Mouse (Mus musculus) kidney, embryonic 14.5 days (tissue): ENCODE measurements at regions not wholly inside any gene's neighbourhood (a gene's known extent, or its start where the extent isn't known, plus 50 kb on each side); places are given as distances from the start of the nearest gene placed in this dataset.
A peak's percentile ranks its signal among the peaks of the same experiment; 100 is the strongest.

Source experiments
- ATAC-seq: fragments of 200-750 bp; cut with Nextera tagmentation; 2 replicates; pipeline ENCODE4 v1.8.0; 2017; ENCODE audit warnings: moderate number of reproducible peaks, mild to moderate bottlenecking, moderate TSS enrichment, moderate library complexity; ENCODE audit not compliant: low FRiP score, low TSS enrichment
- H3K27ac ChIP-seq: fragments of 300-500 bp; sonication (generic); 2 replicates; pipeline ENCODE4 v1.5.1; 2014; ENCODE audit warnings: low read depth, mild to moderate bottlenecking, low read length, moderate library complexity, mixed read lengths
- H3K27me3 ChIP-seq: fragments of 300-500 bp; sonication (generic); 2 replicates; pipeline ENCODE4 v1.6.1; 2014; ENCODE audit warnings: mild to moderate bottlenecking, low read length; ENCODE audit not compliant: control insufficient read depth, insufficient read depth
- H3K36me3 ChIP-seq: fragments of 300-500 bp; sonication (generic); 2 replicates; pipeline ENCODE4 v1.6.1; 2014; ENCODE audit warnings: low read length, mixed read lengths; ENCODE audit not compliant: control insufficient read depth, insufficient read depth
- H3K4me1 ChIP-seq: fragments of 300-500 bp; sonication (generic); 2 replicates; pipeline ENCODE4 v1.6.1; 2014; ENCODE audit warnings: low read length, mixed read lengths; ENCODE audit not compliant: control insufficient read depth, insufficient read depth
- H3K4me2 ChIP-seq: fragments of 300-500 bp; sonication (generic); replicated peaks from 2 replicates; pipeline ENCODE4 v1.6.1; 2014; ENCODE audit warnings: low read depth, mild to moderate bottlenecking, low read length
- H3K4me3 ChIP-seq: fragments of 300-500 bp; sonication (generic); 2 replicates; pipeline ENCODE4 v1.5.1; 2014; ENCODE audit warnings: mild to moderate bottlenecking, low read length
- H3K9ac ChIP-seq: fragments of 300-500 bp; sonication (generic); 2 replicates; pipeline ENCODE4 v1.6.1; 2014; ENCODE audit warnings: low read depth, mild to moderate bottlenecking, low read length, moderate library complexity
- H3K9me3 ChIP-seq: fragments of 300-500 bp; sonication (generic); 2 replicates; pipeline ENCODE4 v1.6.1; 2016; ENCODE audit warnings: low read length; ENCODE audit not compliant: control insufficient read depth
- WGBS: fragments of 180-500 bp; shearing (Covaris S2); extraction: QIAGEN DNeasy Blood & Tissue Kit; methylation state at CpG from one replicate; pipeline ENCODE4 v1.1.7; 2014; 5-methylcytosine and 5-hydroxymethylcytosine counted together

GRCm38 (mm10) chr6:148562206-148562708 lies 118.1 kb upstream of the Tmtc1 start:
- Histone ChIP-seq H3K4me2 (no peak overlapping the region), H3K4me1 (0 out of 2 replicates have a peak, but pooled peaks cover 2% of the 10 kb centered on the region), H3K9me3 (no peaks in the 10 kb centered on the region), H3K27me3 (no peaks in the 10 kb centered on the region), H3K36me3 (no peaks in the 10 kb centered on the region), H3K9ac (no peak overlapping the region), H3K27ac (no peak overlapping the region), H3K4me3 (no peak overlapping the region)
- ATAC-seq: no peak
- WGBS: 34% methylated on average over 2 of the region's 2 CpGs

GRCm38 (mm10) chr6:148556484-148556871 lies 112.3 kb upstream of the Tmtc1 start:
- Histone ChIP-seq H3K4me2 (no peak overlapping the region), H3K36me3 (no peaks in the 10 kb centered on the region), H3K9me3 (no peaks in the 10 kb centered on the region), H3K27me3 (no peaks in the 10 kb centered on the region), H3K4me3 (no peak overlapping the region), H3K27ac (peak overlapping the region; percentile 49; the same call in 1 of the 2 replicates), H3K9ac (no peak overlapping the region), H3K4me1 (peaks cover 7% of the 10 kb centered on the region)
- peak; percentile 71; the same call in 1 of the 2 replicates for ATAC-seq
- WGBS: 48% methylated on average over 2 of the region's 2 CpGs

GRCm38 (mm10) chr6:148555651-148556483 lies 111.7 kb upstream of the Tmtc1 start:
- Histone ChIP-seq H3K4me1 (peaks cover 5% of the 10 kb centered on the region), H3K36me3 (no peaks in the 10 kb centered on the region), H3K9me3 (no peaks in the 10 kb centered on the region), H3K27me3 (no peaks in the 10 kb centered on the region), H3K9ac (no peak overlapping the region), H3K27ac (peak overlapping the region; percentile 71; the same call in 1 of the 2 replicates), H3K4me3 (no peak overlapping the region), H3K4me2 (no peak overlapping the region)
- 62% methylated on average over 5 of the region's 5 CpGs for WGBS
- ATAC-seq: peak; percentile 57

DNA sequence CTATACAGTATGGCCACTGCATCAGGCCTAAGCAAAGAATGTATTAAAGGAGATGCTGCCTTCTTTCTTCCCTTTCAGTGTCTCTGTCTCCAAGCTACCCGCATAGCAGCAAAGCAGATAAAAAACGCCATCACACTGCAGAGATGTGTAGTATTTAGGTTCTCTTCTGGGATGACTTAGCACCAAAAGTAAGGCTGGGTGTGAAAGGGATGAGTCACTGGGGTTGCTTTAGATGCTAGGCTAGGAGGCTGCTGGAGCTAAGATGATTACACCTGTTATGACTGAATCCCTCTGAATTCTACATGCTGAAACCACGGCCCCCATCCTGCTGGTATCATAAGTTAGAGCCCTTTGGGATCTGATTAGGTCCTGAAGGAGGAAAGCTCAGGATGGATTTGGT lies 110.3 kb upstream of the Tmtc1 start:
- no peaks in the 10 kb centered on the region for H3K27me3 ChIP-seq
- H3K9me3 ChIP-seq: no peaks in the 10 kb centered on the region
- WGBS: 96% methylated on average over 3 of the region's 3 CpGs
- no peak for ATAC-seq
- no peak overlapping the region for H3K9ac ChIP-seq
- H3K4me3 ChIP-seq: no peak overlapping the region
- peaks cover 5% of the 10 kb centered on the region for H3K4me1 ChIP-seq
- no peaks in the 10 kb centered on the region for H3K36me3 ChIP-seq
- H3K27ac ChIP-seq: no peak overlapping the region
- H3K4me2 ChIP-seq: no peak overlapping the region

DNA sequence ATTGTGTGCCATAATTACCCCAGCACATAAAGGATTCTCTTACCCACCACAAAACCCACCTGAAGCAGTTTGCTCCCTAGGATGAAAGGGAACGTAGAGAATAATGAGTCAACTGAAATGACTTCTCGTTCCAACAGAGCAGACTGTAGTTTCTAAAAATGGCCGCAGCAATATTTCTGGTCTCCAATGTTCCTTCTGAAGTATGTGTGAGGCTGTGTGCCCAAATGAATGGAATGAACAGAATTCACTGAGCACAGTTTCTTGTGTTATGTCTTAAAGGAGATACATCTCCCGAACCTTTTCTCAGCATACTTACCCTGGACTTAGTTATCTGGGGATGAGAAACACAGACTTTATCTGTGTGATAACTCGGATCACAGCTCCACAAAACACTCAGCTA lies 109.4 kb upstream of the Tmtc1 start:
- 86% methylated on average over 5 of the region's 5 CpGs for WGBS
- peaks cover 5% of the 10 kb centered on the region for H3K4me1 ChIP-seq

DNA sequence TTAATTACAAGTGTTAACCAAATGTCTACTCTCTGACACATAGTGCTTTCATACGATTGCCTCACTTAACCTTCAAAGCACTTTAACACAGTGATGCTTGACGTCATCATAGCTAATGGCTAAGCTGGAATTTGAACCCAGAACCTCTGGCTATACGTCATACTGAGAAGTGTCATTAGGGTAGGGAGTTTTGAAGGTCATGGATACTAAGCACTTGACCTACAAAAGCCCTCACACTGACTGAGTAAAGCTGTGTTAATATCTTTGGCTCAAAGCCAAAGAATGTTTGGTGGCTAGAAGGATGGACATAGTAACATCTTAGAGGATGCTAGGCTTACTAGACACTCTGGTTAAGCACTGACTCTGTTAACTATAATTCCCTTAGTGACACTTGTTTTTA lies 106.9 kb upstream of the Tmtc1 start:
- 41% methylated on average over 3 of the region's 3 CpGs for WGBS
- Histone ChIP-seq H3K27ac (no peak overlapping the region), H3K4me1 (peaks cover 5% of the 10 kb centered on the region), H3K4me2 (no peak overlapping the region), H3K36me3 (no peaks in the 10 kb centered on the region), H3K9ac (no peak overlapping the region), H3K9me3 (no peaks in the 10 kb centered on the region), H3K4me3 (no peak overlapping the region), H3K27me3 (no peaks in the 10 kb centered on the region)
- ATAC-seq: peak; percentile 58; the same call in 1 of the 2 replicates

More for the DNA sequence above, 109.4 kb upstream of the Tmtc1 start:
- Histone ChIP-seq H3K9me3 (no peaks in the 10 kb centered on the region), H3K36me3 (no peaks in the 10 kb centered on the region), H3K4me3 (no peak overlapping the region), H3K4me2 (no peak overlapping the region), H3K9ac (no peak overlapping the region), H3K27me3 (no peaks in the 10 kb centered on the region), H3K27ac (no peak overlapping the region)
- ATAC-seq: no peak

GRCm38 (mm10) chr6:148548138-148548778 lies 104.1 kb upstream of the Tmtc1 start:
- WGBS: 69% methylated on average over 2 of the region's 2 CpGs
- Histone ChIP-seq H3K4me3 (no peak overlapping the region), H3K9ac (no peak overlapping the region), H3K4me2 (no peak overlapping the region), H3K36me3 (no peaks in the 10 kb centered on the region), H3K27me3 (no peaks in the 10 kb centered on the region), H3K4me1 (no peaks in the 10 kb centered on the region), H3K27ac (no peak overlapping the region), H3K9me3 (no peaks in the 10 kb centered on the region)
- ATAC-seq: no peak

DNA sequence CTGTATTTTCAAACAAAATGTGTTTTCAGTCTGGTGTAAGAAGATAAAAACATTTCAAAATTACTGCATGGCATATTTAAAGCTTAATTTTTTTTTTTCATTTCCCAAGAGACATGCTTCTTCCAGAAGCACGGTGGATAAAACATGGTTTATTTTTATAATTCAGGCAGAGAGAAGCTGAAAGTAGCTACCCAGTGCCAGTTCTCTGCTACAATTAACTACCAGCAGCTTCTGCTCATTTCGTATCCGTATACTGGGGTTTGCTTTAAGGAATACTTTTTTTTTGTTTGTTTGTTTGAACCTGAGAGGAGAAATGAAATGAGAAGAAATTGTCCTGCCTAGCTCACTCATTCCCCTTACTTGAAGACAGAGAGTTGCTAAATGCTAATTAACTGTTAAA lies 98.9 kb upstream of the Tmtc1 start:
- Histone ChIP-seq H3K4me2 (no peak overlapping the region), H3K4me3 (no peak overlapping the region), H3K36me3 (no peaks in the 10 kb centered on the region), H3K27ac (no peak overlapping the region), H3K9me3 (no peaks in the 10 kb centered on the region), H3K9ac (no peak overlapping the region), H3K4me1 (no peaks in the 10 kb centered on the region), H3K27me3 (no peaks in the 10 kb centered on the region)
- ATAC-seq: no peak
- WGBS: 75% methylated on average over 3 of the region's 3 CpGs

DNA sequence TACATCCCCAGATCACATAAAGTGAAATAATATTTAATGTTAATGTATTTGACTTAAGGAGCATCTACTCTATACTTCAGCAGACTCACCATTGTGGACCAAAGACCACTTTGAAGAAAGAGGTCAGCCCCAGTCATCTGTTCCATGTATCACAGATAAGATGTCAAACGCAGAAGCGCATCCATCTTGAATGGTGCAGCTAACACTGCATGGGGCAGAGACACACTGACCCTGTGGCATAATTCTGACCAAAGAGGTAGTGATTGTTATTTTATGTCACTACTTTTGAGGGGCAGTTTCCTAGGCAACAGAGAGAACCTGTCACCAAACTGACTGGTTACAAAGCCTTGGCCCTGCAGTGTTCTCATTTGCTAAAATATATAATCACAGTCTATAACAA lies 97.8 kb upstream of the Tmtc1 start:
- Histone ChIP-seq H3K27ac (no peak overlapping the region), H3K9ac (no peak overlapping the region), H3K4me3 (no peak overlapping the region), H3K4me2 (no peak overlapping the region), H3K4me1 (no peaks in the 10 kb centered on the region), H3K36me3 (no peaks in the 10 kb centered on the region), H3K9me3 (no peaks in the 10 kb centered on the region), H3K27me3 (no peaks in the 10 kb centered on the region)
- WGBS: 85% methylated on average over 2 of the region's 2 CpGs
- no peak for ATAC-seq
